Mouse (Mus musculus): ENCODE data around the gene Frs2. TPM values are rescaled to one million over a fixed set of nuclear protein-coding genes. Genes with fewer than 3 reads are reported as not detected.

The Frs2 gene
- polyA plus RNA-seq, 1 experiment from 2014 or later = 33.9 TPM

DNA sequence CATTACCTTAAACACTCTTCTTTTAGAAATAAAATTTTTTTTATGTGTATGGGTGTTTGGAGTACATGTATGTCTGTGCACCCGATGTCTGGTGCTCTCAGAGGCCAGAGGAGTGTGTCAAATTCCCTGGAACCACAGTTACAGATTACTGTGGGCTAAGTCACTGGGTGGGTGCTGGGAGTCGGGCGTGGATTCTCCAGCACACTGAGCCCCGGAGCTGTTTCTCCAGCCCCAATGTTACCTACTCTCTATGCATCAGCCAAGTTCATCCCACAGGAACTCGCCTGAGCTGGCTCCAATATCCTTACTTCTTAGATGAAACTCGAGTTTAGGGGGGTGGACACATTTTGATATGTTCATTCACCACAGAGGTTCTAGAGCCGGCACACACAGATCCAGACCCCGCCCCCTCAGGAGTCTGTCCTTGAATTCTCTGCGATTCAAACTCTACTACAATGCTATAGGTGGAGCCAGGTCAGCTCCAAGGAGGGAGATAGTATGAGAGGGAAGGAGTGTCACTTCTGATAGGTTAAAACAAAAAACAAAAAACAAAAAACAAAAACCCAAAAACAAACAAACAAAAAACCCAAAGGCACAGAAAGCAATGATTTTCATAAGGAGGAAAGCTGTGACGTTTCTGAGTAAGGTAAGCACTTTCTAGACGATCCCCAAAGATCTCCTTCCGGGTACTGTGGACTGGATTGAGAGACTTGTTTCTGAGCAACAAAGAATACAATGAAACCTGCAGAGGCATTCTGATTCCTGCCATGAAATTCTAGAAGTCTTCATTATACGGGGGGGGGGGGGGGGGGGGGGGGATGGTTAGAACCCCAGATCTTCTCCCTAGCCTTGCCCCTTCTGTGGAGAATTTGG is 25.5 kb upstream of the Frs2 start:
- H3K4me1 ChIP-seq (ENCODE audit: control insufficient read depth, insufficient read depth, low read length) = no peaks in the 10 kb centered on the region

DNA sequence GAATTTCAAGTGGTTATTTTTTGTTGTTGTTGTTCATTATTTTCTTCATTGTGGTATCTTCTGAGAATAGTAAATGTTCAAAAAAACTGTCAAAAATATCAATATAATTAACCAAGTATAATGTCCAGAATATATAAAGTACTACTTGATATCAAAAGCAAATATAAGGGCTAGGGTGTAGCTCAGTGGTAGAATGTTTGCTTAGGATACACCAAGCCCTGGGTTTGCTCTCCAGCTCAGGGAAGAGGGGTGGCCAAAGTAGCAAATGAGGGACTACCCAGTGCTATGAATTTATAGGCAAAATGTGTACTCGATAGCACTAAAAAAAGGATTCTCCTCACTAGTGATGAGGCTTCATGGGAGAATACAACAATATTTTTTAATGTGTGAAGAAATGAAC is 24.8 kb upstream of the Frs2 start:
- 95% methylated on average over 1 of the region's 1 CpGs for WGBS
- Histone ChIP-seq H3K27me3 (ENCODE audit: control insufficient read depth, insufficient read depth, low read length) (no peaks in the 10 kb centered on the region), H3K9ac (ENCODE audit: low read length) (no peak overlapping the region), H3K4me1 (ENCODE audit: control insufficient read depth, insufficient read depth, low read length) (no peaks in the 10 kb centered on the region), H3K4me3 (ENCODE audit: low read depth, low read length) (no peak overlapping the region), H3K27ac (ENCODE audit: low read depth, low read length) (no peak overlapping the region), H3K9me3 (ENCODE audit: control insufficient read depth, low read length) (no peaks in the 10 kb centered on the region), H3K4me2 (ENCODE audit: low read depth) (no peak overlapping the region), H3K36me3 (ENCODE audit: control insufficient read depth, insufficient read depth, low read length) (no peaks in the 10 kb centered on the region)
- ATAC-seq (ENCODE audit: insufficient read depth, low FRiP score, low TSS enrichment) (no peak), DNase-seq (ENCODE audit: low spot score) (no peak)

More for the DNA sequence above, 25.5 kb upstream of the Frs2 start:
- DNase-seq (ENCODE audit: low spot score) (no peak), ATAC-seq (ENCODE audit: insufficient read depth, low FRiP score, low TSS enrichment) (no peak)
- H3K36me3 ChIP-seq (ENCODE audit: control insufficient read depth, insufficient read depth, low read length) = no peaks in the 10 kb centered on the region
- H3K27ac ChIP-seq (ENCODE audit: low read depth, low read length) = no peak overlapping the region
- no peaks in the 10 kb centered on the region for H3K9me3 ChIP-seq (ENCODE audit: control insufficient read depth, low read length)
- H3K9ac ChIP-seq (ENCODE audit: low read length) = no peak overlapping the region
- no peak overlapping the region for H3K4me2 ChIP-seq (ENCODE audit: low read depth)
- WGBS = 53% methylated on average over 12 of the region's 13 CpGs
- H3K4me3 ChIP-seq (ENCODE audit: low read depth, low read length) = no peak overlapping the region
- H3K27me3 ChIP-seq (ENCODE audit: control insufficient read depth, insufficient read depth, low read length) = no peaks in the 10 kb centered on the region

- H3K36me3 ChIP-seq (ENCODE audit: control insufficient read depth, insufficient read depth, low read length) = no peaks in the 10 kb centered on the region
- no peak overlapping the region for H3K27ac ChIP-seq (ENCODE audit: low read depth, low read length)
- H3K27me3 ChIP-seq (ENCODE audit: control insufficient read depth, insufficient read depth, low read length) = no peaks in the 10 kb centered on the region
- H3K4me2 ChIP-seq (ENCODE audit: low read depth) = no peak overlapping the region
- H3K4me1 ChIP-seq (ENCODE audit: control insufficient read depth, insufficient read depth, low read length) = no peaks in the 10 kb centered on the region
- DNase-seq (ENCODE audit: low spot score) (no peak), ATAC-seq (ENCODE audit: insufficient read depth, low FRiP score, low TSS enrichment) (no peak)
- 47% methylated on average over 3 of the region's 3 CpGs for WGBS
- no peaks in the 10 kb centered on the region for H3K9me3 ChIP-seq (ENCODE audit: control insufficient read depth, low read length)
- H3K9ac ChIP-seq (ENCODE audit: low read length) = no peak overlapping the region
- H3K4me3 ChIP-seq (ENCODE audit: low read depth, low read length) = no peak overlapping the region
Measured at GRCm38 (mm10) chr10:117172069-117172468, 23.7 kb upstream of the Frs2 start.

DNA sequence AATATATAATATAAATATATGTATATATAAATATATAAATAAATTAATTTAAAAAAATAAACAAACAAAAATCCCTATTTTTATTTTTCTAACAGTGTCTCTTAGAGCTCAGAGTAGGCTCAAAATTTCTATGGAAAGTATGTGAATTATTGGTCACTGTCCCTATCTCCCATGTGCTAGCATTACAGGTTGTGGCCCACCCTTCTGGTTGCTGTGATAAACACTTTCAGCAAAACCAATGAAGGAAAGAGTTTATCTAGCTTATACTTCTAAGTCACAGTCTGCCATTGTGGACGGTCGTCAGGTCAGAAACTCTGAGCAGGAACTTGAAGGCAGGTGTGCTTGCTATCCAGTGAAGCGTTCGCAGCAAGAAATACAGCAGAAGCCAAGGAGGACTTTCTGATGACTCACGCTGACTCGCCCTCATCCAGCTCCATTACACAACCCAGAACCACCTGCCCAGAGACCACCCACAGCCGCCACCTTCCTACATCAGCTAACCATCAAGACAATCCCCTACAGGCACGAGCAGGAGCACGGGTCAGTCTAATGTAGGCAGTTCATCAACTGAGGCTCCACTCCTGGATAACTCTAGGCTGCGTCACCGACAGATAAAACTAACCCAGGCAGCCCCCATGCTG is 18.6 kb upstream of the Frs2 start:
- no peak overlapping the region for H3K27ac ChIP-seq (ENCODE audit: low read depth, low read length)
- H3K9me3 ChIP-seq (ENCODE audit: control insufficient read depth, low read length) = no peaks in the 10 kb centered on the region
- WGBS = 70% methylated on average over 11 of the region's 11 CpGs
- no peak overlapping the region for H3K4me3 ChIP-seq (ENCODE audit: low read depth, low read length)
- H3K9ac ChIP-seq (ENCODE audit: low read length) = no peak overlapping the region
- no peaks in the 10 kb centered on the region for H3K4me1 ChIP-seq (ENCODE audit: control insufficient read depth, insufficient read depth, low read length)
- no peaks in the 10 kb centered on the region for H3K36me3 ChIP-seq (ENCODE audit: control insufficient read depth, insufficient read depth, low read length)
- no peak overlapping the region for H3K4me2 ChIP-seq (ENCODE audit: low read depth)
- no peak for DNase-seq (ENCODE audit: low spot score)
- no peaks in the 10 kb centered on the region for H3K27me3 ChIP-seq (ENCODE audit: control insufficient read depth, insufficient read depth, low read length)
- ATAC-seq (ENCODE audit: insufficient read depth, low FRiP score, low TSS enrichment) = no peak

GRCm38 (mm10) chr10:117162662-117163061 is 14.3 kb upstream of the Frs2 start:
- H3K4me1 ChIP-seq (ENCODE audit: control insufficient read depth, insufficient read depth, low read length) = no peaks in the 10 kb centered on the region
- 63% methylated on average over 11 of the region's 11 CpGs for WGBS
- ATAC-seq (ENCODE audit: insufficient read depth, low FRiP score, low TSS enrichment) (no peak), DNase-seq (ENCODE audit: low spot score) (peak; percentile 37)
- H3K9ac ChIP-seq (ENCODE audit: low read length) = no peak overlapping the region
- no peaks in the 10 kb centered on the region for H3K9me3 ChIP-seq (ENCODE audit: control insufficient read depth, low read length)
- no peaks in the 10 kb centered on the region for H3K36me3 ChIP-seq (ENCODE audit: control insufficient read depth, insufficient read depth, low read length)
- H3K27ac ChIP-seq (ENCODE audit: low read depth, low read length) = no peak overlapping the region
- H3K4me2 ChIP-seq (ENCODE audit: low read depth) = no peak overlapping the region
- H3K27me3 ChIP-seq (ENCODE audit: control insufficient read depth, insufficient read depth, low read length) = no peaks in the 10 kb centered on the region
- H3K4me3 ChIP-seq (ENCODE audit: low read depth, low read length) = no peak overlapping the region

DNA sequence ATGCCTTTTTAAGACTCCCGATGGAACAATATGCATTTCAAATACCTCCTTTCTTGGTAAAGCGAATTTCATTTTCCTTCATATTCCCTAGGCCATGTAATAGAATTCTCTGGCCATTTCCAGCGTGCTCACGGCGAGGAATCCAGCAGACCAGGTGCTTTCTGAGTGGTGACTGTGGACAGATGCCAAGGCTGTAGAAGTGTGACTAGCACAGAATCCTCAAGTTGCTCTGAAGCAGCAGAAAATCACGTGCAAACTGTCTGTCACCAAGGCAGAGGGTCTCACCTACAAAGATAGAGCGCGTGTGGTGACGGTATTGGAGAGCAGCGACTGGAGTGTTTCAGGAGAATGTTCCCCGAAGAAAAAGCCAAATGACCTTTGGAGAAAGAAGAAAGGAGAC is 11.8 kb upstream of the Frs2 start:
- H3K9me3 ChIP-seq (ENCODE audit: control insufficient read depth, low read length) = no peaks in the 10 kb centered on the region
- no peak for ATAC-seq (ENCODE audit: insufficient read depth, low FRiP score, low TSS enrichment)

DNA sequence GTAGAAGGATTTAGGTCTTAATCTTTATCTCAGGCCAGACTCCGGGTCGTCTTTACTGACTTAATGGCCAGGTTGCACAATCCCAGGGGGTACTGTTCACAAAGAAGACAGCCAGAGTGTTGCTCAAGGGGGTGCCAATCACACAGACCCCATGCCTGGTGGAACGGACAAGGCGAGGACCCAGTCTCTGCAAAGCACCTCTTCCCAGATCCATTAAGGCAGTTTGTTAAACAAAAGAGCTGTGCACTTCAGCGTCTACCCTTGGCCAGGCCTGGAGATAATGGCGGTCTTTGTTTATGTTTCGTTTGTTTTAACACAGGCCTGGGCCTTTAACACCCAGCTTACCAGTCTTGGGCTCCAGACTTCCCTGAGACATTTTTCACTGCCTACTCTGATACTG is 3.9 kb upstream of the Frs2 start:
- Histone ChIP-seq H3K9me3 (ENCODE audit: control insufficient read depth, low read length) (no peaks in the 10 kb centered on the region), H3K36me3 (ENCODE audit: control insufficient read depth, insufficient read depth, low read length) (no peaks in the 10 kb centered on the region), H3K4me1 (ENCODE audit: control insufficient read depth, insufficient read depth, low read length) (peaks cover 2% of the 10 kb centered on the region; the same call in 1 of the 2 replicates), H3K9ac (ENCODE audit: low read length) (no peak overlapping the region), H3K4me3 (ENCODE audit: low read depth, low read length) (no peak overlapping the region), H3K27me3 (ENCODE audit: control insufficient read depth, insufficient read depth, low read length) (no peaks in the 10 kb centered on the region), H3K4me2 (ENCODE audit: low read depth) (no peak overlapping the region), H3K27ac (ENCODE audit: low read depth, low read length) (no peak overlapping the region)
- 10% methylated on average over 7 of the region's 7 CpGs for WGBS
- ATAC-seq (ENCODE audit: insufficient read depth, low FRiP score, low TSS enrichment) (no peak), DNase-seq (ENCODE audit: low spot score) (no peak)

More for the DNA sequence above, 11.8 kb upstream of the Frs2 start:
- H3K4me1 ChIP-seq (ENCODE audit: control insufficient read depth, insufficient read depth, low read length) = no peaks in the 10 kb centered on the region
- no peak overlapping the region for H3K9ac ChIP-seq (ENCODE audit: low read length)
- WGBS = 86% methylated on average over 11 of the region's 11 CpGs
- no peak overlapping the region for H3K27ac ChIP-seq (ENCODE audit: low read depth, low read length)
- no peak overlapping the region for H3K4me3 ChIP-seq (ENCODE audit: low read depth, low read length)
- no peaks in the 10 kb centered on the region for H3K36me3 ChIP-seq (ENCODE audit: control insufficient read depth, insufficient read depth, low read length)
- no peak for DNase-seq (ENCODE audit: low spot score)
- H3K4me2 ChIP-seq (ENCODE audit: low read depth) = no peak overlapping the region
- H3K27me3 ChIP-seq (ENCODE audit: control insufficient read depth, insufficient read depth, low read length) = no peaks in the 10 kb centered on the region

DNA sequence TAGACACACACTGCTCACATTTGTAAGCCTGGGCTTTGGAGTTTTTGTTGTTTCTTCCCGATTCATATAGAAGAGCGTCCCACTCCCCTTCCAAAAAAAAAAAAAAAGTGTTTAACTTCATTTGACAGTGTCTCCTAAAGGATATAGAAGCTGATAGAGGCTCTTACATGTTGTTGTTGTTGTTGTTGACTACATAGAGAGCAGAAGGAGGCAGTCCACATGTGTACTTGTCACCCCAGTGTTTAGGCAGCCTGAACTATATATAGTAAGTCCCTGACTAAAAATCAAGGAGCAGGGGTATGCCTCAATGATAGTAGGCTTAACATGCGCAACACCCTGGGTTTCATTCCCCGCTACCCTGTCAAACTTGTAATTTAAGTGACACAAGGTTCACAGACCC is 3.3 kb upstream of the Frs2 start:
- Histone ChIP-seq H3K4me1 (ENCODE audit: control insufficient read depth, insufficient read depth, low read length) (peaks cover 2% of the 10 kb centered on the region; the same call in 1 of the 2 replicates), H3K9ac (ENCODE audit: low read length) (no peak overlapping the region), H3K27ac (ENCODE audit: low read depth, low read length) (no peak overlapping the region), H3K4me3 (ENCODE audit: low read depth, low read length) (no peak overlapping the region), H3K36me3 (ENCODE audit: control insufficient read depth, insufficient read depth, low read length) (no peaks in the 10 kb centered on the region), H3K4me2 (ENCODE audit: low read depth) (no peak overlapping the region), H3K27me3 (ENCODE audit: control insufficient read depth, insufficient read depth, low read length) (no peaks in the 10 kb centered on the region), H3K9me3 (ENCODE audit: control insufficient read depth, low read length) (no peaks in the 10 kb centered on the region)
- ATAC-seq (ENCODE audit: insufficient read depth, low FRiP score, low TSS enrichment) = no peak
- no peak for DNase-seq (ENCODE audit: low spot score)
- WGBS = 51% methylated on average over 4 of the region's 4 CpGs

GRCm38 (mm10) chr10:117151241-117151640 is 2.9 kb upstream of the Frs2 start:
- H3K9ac ChIP-seq (ENCODE audit: low read length) = no peak overlapping the region
- H3K36me3 ChIP-seq (ENCODE audit: control insufficient read depth, insufficient read depth, low read length) = no peaks in the 10 kb centered on the region
- H3K9me3 ChIP-seq (ENCODE audit: control insufficient read depth, low read length) = no peaks in the 10 kb centered on the region
- no peak overlapping the region for H3K27ac ChIP-seq (ENCODE audit: low read depth, low read length)
- DNase-seq (ENCODE audit: low spot score) (no peak), ATAC-seq (ENCODE audit: insufficient read depth, low FRiP score, low TSS enrichment) (no peak)
- no peak overlapping the region for H3K4me2 ChIP-seq (ENCODE audit: low read depth)
- H3K27me3 ChIP-seq (ENCODE audit: control insufficient read depth, insufficient read depth, low read length) = no peaks in the 10 kb centered on the region
- 7% methylated on average over 11 of the region's 11 CpGs for WGBS
- peaks cover 2% of the 10 kb centered on the region; the same call in 1 of the 2 replicates for H3K4me1 ChIP-seq (ENCODE audit: control insufficient read depth, insufficient read depth, low read length)
- no peak overlapping the region for H3K4me3 ChIP-seq (ENCODE audit: low read depth, low read length)
